Mouse (Mus musculus): ENCODE data around the gene Sec62. TPM values are rescaled to one million over a fixed set of nuclear protein-coding genes. Genes with fewer than 3 reads are reported as not detected.

Gene Sec62
- total RNA-seq (2021): 100 to 1,000 TPM; 102 to 110 TPM
- long read RNA-seq, experiment 1, transcript Sec62-201 (8 exons, 3,967 nt): major isoform, 263 of 313 reads
- long read RNA-seq, experiment 1, partial matches to known transcripts: 31 of 313 reads
- long read RNA-seq, experiment 1, other reads (novel, unspliced or antisense): 18 of 313 reads
- long read RNA-seq, experiment 2, transcript Sec62-201 (8 exons, 3,967 nt): major isoform, 157 of 195 reads
- long read RNA-seq, experiment 2, partial matches to known transcripts: 27 of 195 reads
- long read RNA-seq, experiment 2, other reads (novel, unspliced or antisense): 11 of 195 reads

- TF ChIP-seq CTCF (IDR thresholded peaks at IDR 0.05): no peak
- intact Hi-C loops (cut with DNase I): loop anchor here (2.0 to 10.0 kb wide), 4 partner anchors 56 to 1988 kb away; partner anchors contain the start of genes Lrrc31, Mynn and Rpl22l1
- peak; percentile 94 to 96 for DNase-seq (ENCODE audit: extremely low spot score in 1 of 2, low spot score in 2 of 2)
- Histone ChIP-seq H3K4me3 (peak within 1 kb of the TSS; percentile 97), H3K27ac (peak within 1 kb of the TSS; percentile 100)
These were observed at the start of gene Sec62 for GRCm38 (mm10) chr3:30792737-30793402. TSS of gene Sec62 (plus strand) at chr3:30792875.

DNA sequence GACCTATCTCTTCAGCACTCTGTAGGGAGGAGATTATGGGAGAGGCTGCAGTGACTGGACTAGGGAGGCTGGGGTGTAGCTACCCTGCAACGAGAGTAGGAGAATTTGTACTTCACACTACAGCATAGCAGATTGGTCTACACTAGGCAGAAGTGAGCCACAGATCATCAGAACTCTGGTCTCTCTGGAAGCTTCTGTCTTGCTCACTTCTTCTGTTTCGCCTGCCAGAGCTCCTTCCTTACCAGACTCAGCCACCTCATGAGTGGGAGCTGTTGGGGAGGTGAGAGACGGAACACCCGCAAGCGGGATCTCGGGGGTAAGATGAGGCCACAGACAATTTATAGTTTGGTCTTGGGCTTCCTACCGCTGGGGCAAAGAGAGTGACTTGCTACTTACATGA is 49.8 kb upstream of the Sec62 start:
- Histone ChIP-seq H3K27ac (no peak overlapping the region), H3K4me3 (no peak overlapping the region)
- DNase-seq (ENCODE audit: extremely low spot score in 1 of 2, low spot score in 2 of 2): no peak
- no peak for TF ChIP-seq CTCF (IDR thresholded peaks at IDR 0.05)
- intact Hi-C loops (cut with DNase I): no loop called here

GRCm38 (mm10) chr3:30746006-30746405 is 46.7 kb upstream of the Sec62 start, which contains the start of gene Samd7:
TSS of gene Samd7 (plus strand) at chr3:30746293.
- no peak for DNase-seq (ENCODE audit: extremely low spot score in 1 of 2, low spot score in 2 of 2)
- Histone ChIP-seq H3K27ac (no peak within 1 kb of the TSS), H3K4me3 (no peak within 1 kb of the TSS)
- no peak for TF ChIP-seq CTCF (IDR thresholded peaks at IDR 0.05)
- intact Hi-C loops (cut with DNase I): no loop called here

GRCm38 (mm10) chr3:30748316-30748715 is 44.4 kb upstream of the Sec62 start:
- no peak for TF ChIP-seq CTCF (IDR thresholded peaks at IDR 0.05)
- intact Hi-C loops (cut with DNase I): no loop called here
- DNase-seq (ENCODE audit: extremely low spot score in 1 of 2, low spot score in 2 of 2): no peak
- no peak overlapping the region for H3K27ac ChIP-seq
- no peak overlapping the region for H3K4me3 ChIP-seq

- H3K4me3 ChIP-seq: no peak overlapping the region
- no peak for DNase-seq (ENCODE audit: extremely low spot score in 1 of 2, low spot score in 2 of 2)
- no peak for TF ChIP-seq CTCF (IDR thresholded peaks at IDR 0.05)
- no peak overlapping the region for H3K27ac ChIP-seq
- intact Hi-C loops (cut with DNase I): no loop called here
These were observed 38.0 kb upstream of the Sec62 start for GRCm38 (mm10) chr3:30754696-30755095.

GRCm38 (mm10) chr3:30764877-30765276 is 27.8 kb upstream of the Sec62 start:
- Histone ChIP-seq H3K4me3 (no peak overlapping the region), H3K27ac (no peak overlapping the region)
- DNase-seq (ENCODE audit: extremely low spot score in 1 of 2, low spot score in 2 of 2): no peak
- no peak for TF ChIP-seq CTCF (IDR thresholded peaks at IDR 0.05)
- intact Hi-C loops (cut with DNase I): no loop called here

DNA sequence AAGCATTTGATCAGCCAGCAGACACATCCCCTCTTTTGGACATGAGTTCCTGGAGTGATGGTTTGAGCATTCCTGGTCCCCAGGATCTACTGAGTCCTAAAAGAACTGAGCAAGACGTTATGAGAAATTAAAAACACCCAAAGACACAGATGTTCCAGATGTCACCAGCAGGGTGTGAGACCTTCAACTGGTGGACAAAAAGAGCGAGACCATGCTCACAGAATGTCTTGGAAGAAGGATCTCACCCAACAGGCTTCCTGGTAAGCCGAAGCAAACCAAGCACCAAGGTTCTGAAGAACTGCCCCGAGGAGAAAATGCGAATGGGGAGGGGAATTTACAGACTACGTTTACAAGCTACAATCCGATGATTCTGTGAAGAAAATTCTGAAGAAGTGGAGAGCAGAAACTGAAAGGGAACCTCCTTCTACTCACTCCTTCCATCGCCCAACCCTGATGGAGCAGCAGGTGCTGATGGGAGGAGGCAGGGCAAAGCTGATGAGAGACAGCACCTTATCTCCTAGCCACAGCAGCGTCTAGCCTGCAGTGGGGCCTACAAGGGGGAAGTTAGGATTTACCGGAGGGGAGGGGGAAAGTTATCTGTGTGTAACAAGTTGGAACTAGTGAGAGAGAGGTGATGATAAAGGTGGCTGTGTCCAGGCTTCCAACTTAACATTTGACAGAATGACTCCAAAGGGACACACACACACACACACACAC is 27.2 kb upstream of the Sec62 start:
- Histone ChIP-seq H3K27ac (no peak overlapping the region), H3K4me3 (no peak overlapping the region)
- no peak for TF ChIP-seq CTCF (IDR thresholded peaks at IDR 0.05)
- no peak for DNase-seq (ENCODE audit: extremely low spot score in 1 of 2, low spot score in 2 of 2)
- intact Hi-C loops (cut with DNase I): no loop called here

- intact Hi-C loops (cut with DNase I): no loop called here
These were observed 26.5 kb upstream of the Sec62 start for GRCm38 (mm10) chr3:30766177-30766576.

GRCm38 (mm10) chr3:30767271-30767670 is 25.4 kb upstream of the Sec62 start:
- TF ChIP-seq CTCF (IDR thresholded peaks at IDR 0.05): no peak
- H3K4me3 ChIP-seq: no peak overlapping the region
- intact Hi-C loops (cut with DNase I): no loop called here
- no peak for DNase-seq (ENCODE audit: extremely low spot score in 1 of 2, low spot score in 2 of 2)
- H3K27ac ChIP-seq: no peak overlapping the region

More at GRCm38 (mm10) chr3:30766177-30766576, 26.5 kb upstream of the Sec62 start:
- Histone ChIP-seq H3K4me3 (no peak overlapping the region), H3K27ac (no peak overlapping the region)
- no peak for TF ChIP-seq CTCF (IDR thresholded peaks at IDR 0.05)
- DNase-seq (ENCODE audit: extremely low spot score in 1 of 2, low spot score in 2 of 2): no peak

DNA sequence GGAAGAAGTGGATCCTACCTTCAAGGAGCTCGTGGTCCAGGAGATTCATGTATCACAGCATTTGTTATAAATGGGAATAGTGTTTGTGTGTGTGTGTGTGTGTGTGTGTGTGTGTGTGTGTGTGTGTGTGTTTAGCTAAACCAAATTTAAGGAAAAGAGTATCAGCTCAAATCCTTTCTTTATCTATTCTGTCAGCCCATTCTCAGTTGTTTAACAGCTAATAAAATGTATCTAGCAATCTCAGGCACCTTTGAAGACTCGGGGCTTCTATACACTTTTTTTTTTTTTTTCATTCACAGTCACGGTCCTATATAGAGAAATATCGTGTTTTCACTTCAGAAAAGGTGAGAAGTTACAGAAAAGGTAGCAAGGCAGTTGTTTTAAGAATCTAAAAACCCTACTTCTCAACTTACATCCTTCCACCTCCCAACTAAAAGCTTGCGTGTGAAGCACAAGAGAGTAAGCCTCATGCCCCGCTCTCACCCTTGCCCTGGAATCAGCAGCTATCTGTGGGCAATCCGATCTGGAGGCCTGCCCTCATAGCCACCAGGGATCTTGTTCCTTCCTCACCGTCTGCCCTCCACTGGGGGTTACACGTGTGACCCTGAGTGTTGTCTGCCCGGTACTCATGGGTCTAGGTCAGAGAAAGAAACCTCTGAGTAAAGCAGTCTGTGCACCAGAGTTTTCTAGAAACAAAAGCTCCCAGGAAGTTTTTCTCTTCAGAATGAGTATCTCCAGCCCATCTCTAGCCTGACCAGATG is 22.7 kb upstream of the Sec62 start:
- intact Hi-C loops (cut with DNase I): no loop called here
- DNase-seq (ENCODE audit: extremely low spot score in 1 of 2, low spot score in 2 of 2): no peak

GRCm38 (mm10) chr3:30771560-30771959 is 21.1 kb upstream of the Sec62 start:
- H3K27ac ChIP-seq: no peak overlapping the region
- intact Hi-C loops (cut with DNase I): no loop called here
- H3K4me3 ChIP-seq: no peak overlapping the region
- no peak for DNase-seq (ENCODE audit: extremely low spot score in 1 of 2, low spot score in 2 of 2)
- TF ChIP-seq CTCF (IDR thresholded peaks at IDR 0.05): no peak

More for the DNA sequence above, 22.7 kb upstream of the Sec62 start:
- TF ChIP-seq CTCF (IDR thresholded peaks at IDR 0.05): no peak
- Histone ChIP-seq H3K27ac (no peak overlapping the region), H3K4me3 (no peak overlapping the region)

All from left cerebral cortex, adult 2 months (tissue).